Mouse (Mus musculus): ENCODE results near the gene Acadl.

- TF ChIP-seq POLR2A (IDR thresholded peaks at IDR 0.05; ENCODE audit: borderline replicate concordance, low read depth, low read length), result no peak
- TF ChIP-seq CTCF (IDR thresholded peaks at IDR 0.05; ENCODE audit: low read depth, low read length), result no peak
Observed at GRCm38 (mm10) chr1:66782296-66782695, 80.8 kb downstream of the Acadl start.
